Mouse (Mus musculus) urinary bladder, postnatal 14 days (tissue): ENCODE measurements around the gene Slco1a5.
"Not testable (repeated sequence)": the region's sequence is repeated elsewhere in the genome, so short reads cannot be mapped to it uniquely, and the experiment has no call there.

ENCODE experiments used
- DNase-seq: peaks from one replicate; pipeline ENCODE4 v3.0.0; 2021; ENCODE audit warnings: low spot score

Gene Slco1a5

GRCm38 (mm10) chr6:142289413-142290118, 33.2 kb downstream of the Slco1a5 start:
- DNase-seq: no peak

GRCm38 (mm10) chr6:142275721-142276442, 46.9 kb downstream of the Slco1a5 start:
- DNase-seq: no peak

- not testable (repeated sequence) for DNase-seq
These were observed 72.0 kb downstream of the Slco1a5 start for GRCm38 (mm10) chr6:142250738-142251307.

DNA sequence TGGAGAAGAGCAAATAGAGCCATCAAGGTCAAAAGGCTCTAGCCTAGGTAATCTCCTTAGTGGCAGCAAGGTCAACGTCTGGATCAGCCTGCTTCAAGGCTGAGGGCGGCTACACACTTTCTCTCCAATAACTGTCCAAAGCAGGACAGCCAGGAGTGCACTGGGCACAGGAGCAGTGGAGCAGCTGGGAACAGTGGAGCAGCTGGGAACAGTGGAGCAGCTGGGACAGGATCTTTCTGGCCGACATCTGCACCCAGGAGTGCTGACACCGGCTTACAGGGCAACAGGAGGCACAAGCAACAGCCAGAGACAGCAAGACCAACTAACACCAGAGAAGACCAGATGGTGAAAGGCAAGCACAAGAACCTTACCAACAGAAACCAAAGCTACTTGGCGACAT, 77.7 kb downstream of the Slco1a5 start:
- no peak for DNase-seq

DNA sequence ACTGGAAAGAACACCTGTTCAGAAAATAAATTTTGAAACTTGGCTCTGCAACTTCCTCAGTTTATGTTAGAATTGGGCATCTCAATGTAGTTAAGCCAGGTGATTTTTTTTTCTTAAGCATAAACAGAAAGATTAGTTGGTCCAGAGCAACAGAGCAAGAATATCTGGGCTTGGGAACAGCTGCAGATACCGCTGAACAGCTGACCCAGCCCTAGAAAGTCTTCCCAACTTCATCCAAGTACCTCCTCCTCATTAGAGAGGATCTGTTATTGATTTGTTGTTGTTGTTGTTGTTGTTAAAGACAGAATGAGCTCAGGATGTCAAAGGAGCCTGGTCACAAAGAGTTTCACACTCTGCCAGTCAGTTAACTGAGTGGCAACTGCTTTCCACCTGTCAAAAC, 83.3 kb downstream of the Slco1a5 start:
- DNase-seq: no peak

- DNase-seq: no peak
These were observed 102.6 kb downstream of the Slco1a5 start for GRCm38 (mm10) chr6:142220138-142220537.

DNA sequence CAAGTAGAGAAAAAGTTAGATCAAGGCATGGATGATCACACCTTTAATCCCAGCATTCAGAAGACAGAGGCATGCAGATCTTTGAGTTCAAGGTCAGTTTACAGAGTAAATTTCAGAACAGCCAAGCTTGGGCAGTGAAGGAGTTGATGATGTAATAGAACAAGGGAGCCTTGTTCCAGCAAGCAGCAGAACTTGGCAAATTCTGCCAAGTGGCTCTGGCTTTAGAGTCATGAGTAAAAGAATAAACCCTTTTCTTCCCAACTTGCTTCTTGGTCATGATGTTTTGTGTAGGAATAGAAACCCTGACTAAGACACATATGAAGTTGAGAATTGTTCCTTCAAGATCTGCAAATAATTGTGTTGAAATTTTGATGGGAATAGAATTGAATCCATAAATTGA, 111.0 kb downstream of the Slco1a5 start:
- DNase-seq: no peak

DNA sequence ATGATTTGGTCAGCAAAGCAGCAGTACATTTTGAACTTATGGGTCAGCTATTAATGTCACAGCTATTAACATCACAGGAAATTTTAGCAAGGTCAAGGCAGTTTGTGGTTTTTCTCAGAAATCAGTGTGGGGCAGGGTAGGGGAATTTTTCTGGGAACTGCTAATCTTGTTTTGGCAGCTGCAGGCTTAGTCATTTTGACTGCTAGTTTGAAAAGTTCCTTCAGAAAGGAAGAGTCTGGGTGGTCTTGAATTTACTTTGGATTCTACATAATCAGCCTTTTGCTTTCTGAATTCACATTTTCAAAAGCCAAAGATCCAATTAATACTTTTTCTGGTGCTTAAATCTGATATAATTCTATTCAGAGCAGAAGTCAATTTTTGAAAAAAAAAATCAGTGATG, 113.0 kb downstream of the Slco1a5 start:
- DNase-seq: no peak

DNA sequence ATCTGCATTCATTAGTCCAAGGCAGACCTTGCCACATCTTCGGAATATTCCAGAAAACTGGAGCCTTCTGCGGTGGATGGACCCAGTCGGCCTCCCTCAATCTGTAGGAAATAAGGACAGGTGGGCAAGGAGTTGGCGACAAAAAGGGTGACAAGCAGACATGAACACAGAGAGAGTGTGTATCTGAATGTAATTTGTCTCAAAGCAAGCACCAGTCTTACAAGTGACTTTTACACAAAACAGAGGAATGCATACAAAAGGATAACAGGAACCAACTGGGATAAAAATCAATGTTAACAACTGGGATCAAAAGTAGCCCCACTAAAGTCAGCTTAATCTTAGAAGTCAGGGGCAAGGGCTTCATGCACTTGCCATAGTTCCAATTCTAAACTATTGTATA, 114.4 kb downstream of the Slco1a5 start, which contains the start of gene Slco1a6:
Slco1a6 (minus strand) TSS at position 101 of the 400 bp plus-strand sequence.
- DNase-seq: no peak

DNA sequence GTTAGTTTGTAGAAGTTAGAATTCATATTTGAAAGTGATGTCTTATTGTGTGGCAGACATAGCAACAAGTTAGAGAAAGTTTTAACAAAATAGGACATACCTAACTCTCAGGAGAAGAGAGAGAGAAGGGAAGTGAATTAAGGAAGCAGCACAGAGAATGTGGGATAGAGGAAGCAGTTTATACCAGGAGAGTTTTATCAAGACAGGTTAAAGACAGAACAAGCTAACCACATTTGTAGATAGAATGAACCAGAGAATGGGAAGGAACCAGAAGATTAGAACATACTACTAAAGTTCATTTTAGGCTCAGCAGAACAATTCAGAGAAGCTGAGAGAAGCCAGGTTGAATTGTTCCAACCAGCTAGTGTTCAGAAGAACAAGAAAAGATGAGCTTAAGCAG, 122.3 kb downstream of the Slco1a5 start:
- no peak for DNase-seq

DNA sequence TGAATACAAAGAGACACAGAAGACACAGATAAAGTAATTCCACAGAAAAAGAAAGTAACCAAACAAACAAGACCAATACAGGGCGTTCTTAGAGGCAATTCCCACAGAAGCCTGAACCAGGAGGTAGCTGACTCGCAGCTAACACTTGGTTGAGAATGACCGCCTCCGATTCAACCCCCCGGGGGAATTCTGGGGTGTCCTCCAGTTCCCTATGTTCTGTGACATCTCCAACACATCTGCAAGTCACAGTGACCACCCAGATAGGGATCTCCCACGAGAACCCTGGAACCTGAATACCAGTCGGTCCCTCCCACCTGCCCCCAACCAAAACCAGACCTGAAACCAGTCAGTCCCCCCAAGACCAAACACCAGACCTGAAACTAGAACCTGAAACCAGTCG, 128.5 kb downstream of the Slco1a5 start:
- DNase-seq: no peak

GRCm38 (mm10) chr6:142191962-142192361, 130.8 kb downstream of the Slco1a5 start:
- no peak for DNase-seq

DNA sequence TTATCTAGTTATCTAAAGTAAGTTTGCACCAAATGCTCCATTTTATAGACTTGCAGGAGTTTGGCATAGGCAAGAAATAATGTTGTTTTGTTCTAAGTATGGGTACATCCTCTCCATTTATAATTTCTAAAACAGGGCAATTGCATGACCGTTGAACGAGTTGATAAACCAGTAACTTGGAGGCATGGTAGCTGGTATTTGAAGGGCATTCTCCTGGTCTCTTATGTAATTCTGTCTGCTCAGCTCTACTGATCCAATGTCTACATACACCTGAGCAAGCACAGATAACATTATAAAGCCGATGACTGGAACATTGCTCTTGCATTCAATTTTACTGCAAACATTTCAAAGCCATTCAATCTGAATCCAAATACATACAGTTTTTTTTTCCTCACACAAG, 135.4 kb downstream of the Slco1a5 start:
- DNase-seq: no peak

- no peak for DNase-seq
These were observed 136.8 kb downstream of the Slco1a5 start for GRCm38 (mm10) chr6:142185868-142186415.
